Mouse (Mus musculus) G1E (cell line): ENCODE measurements around the gene Pdzd2. TPM values are rescaled to one million over a fixed set of nuclear protein-coding genes. Genes with fewer than 3 reads are reported as not detected.

Experiments used
- ATAC-seq: 2 replicates; pipeline ENCODE4 v1.8.0; 2016; ENCODE audit warnings: mild to moderate bottlenecking; ENCODE audit not compliant: insufficient number of reproducible peaks, poor library complexity, low FRiP score, severe bottlenecking; ENCODE audit errors: extremely low read depth
- DNase-seq: peaks from one replicate; pipeline ENCODE4 v3.0.0; 2012; ENCODE audit warnings: low spot score
- H3K27me3 ChIP-seq: 2 replicates; pipeline ENCODE4 v1.6.1; 2012; ENCODE audit warnings: mild to moderate bottlenecking, low read length, inconsistent platforms; ENCODE audit not compliant: insufficient read depth
- H3K36me3 ChIP-seq: replicated peaks from 2 replicates; pipeline ENCODE3; 2012; ENCODE audit warnings: mild to moderate bottlenecking, inconsistent platforms
- H3K4me1 ChIP-seq: 2 replicates; pipeline ENCODE4 v1.6.1; 2012; ENCODE audit warnings: low read depth, low read length, inconsistent platforms, mixed read lengths; ENCODE audit not compliant: insufficient read depth
- H3K4me3 ChIP-seq: 2 replicates; pipeline ENCODE4 v1.5.1; 2012; ENCODE audit warnings: low read depth, mild to moderate bottlenecking, inconsistent platforms, low read length, moderate library complexity, mixed read lengths
- H3K9me3 ChIP-seq: replicated peaks from 2 replicates; pipeline ENCODE4 v1.6.1; 2012; ENCODE audit warnings: inconsistent platforms
- CTCF ChIP-seq: IDR thresholded peaks from 2 replicates; pipeline ENCODE4 v1.5.1; 2012; ENCODE audit warnings: low read depth, low read length, inconsistent platforms, mixed read lengths
- GATA1 ChIP-seq: IDR thresholded peaks from 2 replicates; pipeline ENCODE4 v1.6.1; 2012; ENCODE audit warnings: borderline replicate concordance, low read length, inconsistent platforms, mixed read lengths
- GATA2 ChIP-seq: IDR thresholded peaks from 2 replicates; pipeline ENCODE4 v1.6.1; 2012; ENCODE audit warnings: low read depth, low read length, inconsistent platforms, borderline replicate concordance
- POLR2AphosphoS5 ChIP-seq: IDR thresholded peaks from 2 replicates; pipeline ENCODE4 v1.6.1; 2012; ENCODE audit warnings: low read depth, low read length, inconsistent platforms; ENCODE audit not compliant: insufficient replicate concordance
- TAL1 ChIP-seq: conservative IDR thresholded peaks from 2 replicates; pipeline ENCODE4 v1.6.1; 2012; ENCODE audit warnings: low read depth, low read length, inconsistent platforms, mixed read lengths
- polyA plus RNA-seq: library from polyadenylated mRNA; stranded (reverse); fragments of >175 nt; gene quantifications from 2 replicates; pipeline ENCODE4 v1.2.3, GENCODE M21; 2012
- total RNA-seq, 2 experiments: library from RNA; stranded (forward) in 1 of 2; stranded (reverse) in 1 of 2; fragments of 200-1000 nt in 1 of 2; fragments of >200 nt in 1 of 2; fragmentation: Nextera tagmentation in 1 of 2; gene quantifications; 2 replicates each; pipeline ENCODE4 v1.2.3; 2014 to 2017

The Pdzd2 gene
- total and polyA plus RNA-seq, 3 experiments: 0.18 to 1.8 (median 0.98) TPM

DNA sequence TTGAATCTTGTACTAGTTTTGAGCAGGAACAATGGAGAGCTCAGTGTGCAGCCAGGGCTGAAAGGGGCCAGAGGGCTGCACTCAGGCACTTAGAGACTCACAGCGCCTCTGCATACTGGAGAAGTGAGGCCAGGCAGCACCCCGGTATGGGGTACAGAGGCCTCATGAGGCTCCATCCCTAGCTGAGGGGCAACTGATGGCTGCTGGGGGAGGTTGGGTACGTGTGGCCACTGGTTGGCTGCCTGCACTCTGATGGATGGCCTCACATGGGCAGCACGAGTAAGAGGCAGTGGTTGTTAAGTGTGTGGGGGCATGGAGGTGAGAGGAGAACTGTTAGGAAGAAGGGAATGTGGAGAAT is 398.3 kb downstream of the Pdzd2 start:
- Histone ChIP-seq H3K4me3 (peak overlapping the region; percentile 66; the same call in 1 of the 2 replicates), H3K4me1 (peaks cover 69% of the 10 kb centered on the region), H3K36me3 (peaks cover 53% of the 10 kb centered on the region), H3K9me3 (no peaks in the 10 kb centered on the region), H3K27me3 (no peaks in the 10 kb centered on the region)
- peak; percentile 62 for ATAC-seq
- no peak for DNase-seq
- no peak for TF ChIP-seq GATA2
- no peak for TF ChIP-seq GATA1
- no peak for TF ChIP-seq TAL1
- no peak for TF ChIP-seq CTCF
- no peak for TF ChIP-seq POLR2AphosphoS5

DNA sequence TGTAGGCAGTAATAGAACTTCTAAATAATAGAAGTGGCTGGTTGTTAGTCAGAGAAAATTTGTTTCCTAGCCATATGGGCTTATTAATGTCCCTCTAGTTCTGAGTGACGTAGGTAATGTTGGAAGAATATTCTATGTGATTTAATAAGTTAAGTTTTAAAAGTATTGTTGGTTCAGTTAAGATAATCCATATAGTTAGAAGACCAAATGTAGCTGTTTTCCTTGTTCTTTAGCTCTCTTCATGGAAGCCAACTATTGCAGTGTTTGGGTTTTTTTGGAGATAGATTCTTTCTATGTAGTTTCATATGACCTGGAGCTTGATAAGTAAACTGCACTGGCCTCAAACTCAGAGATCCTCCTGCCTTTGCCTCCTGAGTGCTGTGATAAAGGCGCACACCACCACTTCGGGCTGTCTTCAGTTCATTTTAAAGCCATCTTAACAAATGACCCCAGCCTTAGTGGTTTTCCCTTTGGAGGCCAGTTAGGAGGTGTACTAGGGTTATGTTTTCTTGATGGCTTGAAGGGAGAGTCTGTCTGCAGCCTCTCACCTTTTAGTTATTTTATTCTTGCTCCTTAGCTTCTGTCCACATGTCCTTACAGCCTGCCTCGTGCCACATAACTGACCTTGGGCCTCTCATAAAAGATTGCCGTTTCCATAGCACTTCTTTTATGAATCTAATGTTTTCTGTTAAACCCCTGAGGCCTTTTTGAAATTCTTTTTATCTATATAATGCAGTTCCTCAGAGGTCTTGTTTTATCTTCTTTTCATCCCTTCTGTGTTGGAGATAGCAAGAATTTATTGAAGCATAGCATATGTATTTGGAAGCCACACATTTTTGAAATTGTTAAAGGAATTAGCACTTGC is 399.0 kb downstream of the Pdzd2 start:
- Histone ChIP-seq H3K4me1 (peaks cover 73% of the 10 kb centered on the region), H3K9me3 (no peaks in the 10 kb centered on the region), H3K36me3 (peaks cover 48% of the 10 kb centered on the region), H3K27me3 (no peaks in the 10 kb centered on the region), H3K4me3 (no peak overlapping the region; the same call in 1 of the 2 replicates)
- TF ChIP-seq TAL1 (peak; percentile 65), CTCF (no peak)
- peak; percentile 61 for ATAC-seq
- DNase-seq: no peak

DNA sequence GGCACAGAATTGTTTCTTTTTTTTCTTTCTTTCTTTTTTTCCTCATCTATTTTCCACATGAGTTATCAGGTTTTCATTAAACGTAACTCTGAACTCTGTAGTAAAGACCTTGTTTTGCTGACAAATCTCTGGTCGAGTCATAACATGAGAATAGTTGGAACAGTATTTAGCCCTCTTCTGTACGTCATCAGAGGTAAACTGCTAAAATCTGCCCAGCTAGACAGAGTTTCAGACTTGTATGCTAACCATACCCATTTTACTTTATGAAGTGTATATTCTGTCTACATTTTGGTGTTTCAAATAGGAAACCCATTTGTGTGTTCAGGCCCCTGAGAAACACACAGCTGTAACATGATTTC is 402.0 kb downstream of the Pdzd2 start:
- DNase-seq: no peak
- Histone ChIP-seq H3K4me1 (peaks cover 80% of the 10 kb centered on the region), H3K4me3 (no peak overlapping the region), H3K27me3 (no peaks in the 10 kb centered on the region), H3K36me3 (peaks cover 36% of the 10 kb centered on the region), H3K9me3 (no peaks in the 10 kb centered on the region)
- no peak for ATAC-seq
- no peak for TF ChIP-seq POLR2AphosphoS5
- no peak for TF ChIP-seq GATA1
- no peak for TF ChIP-seq CTCF
- TF ChIP-seq TAL1: no peak

DNA sequence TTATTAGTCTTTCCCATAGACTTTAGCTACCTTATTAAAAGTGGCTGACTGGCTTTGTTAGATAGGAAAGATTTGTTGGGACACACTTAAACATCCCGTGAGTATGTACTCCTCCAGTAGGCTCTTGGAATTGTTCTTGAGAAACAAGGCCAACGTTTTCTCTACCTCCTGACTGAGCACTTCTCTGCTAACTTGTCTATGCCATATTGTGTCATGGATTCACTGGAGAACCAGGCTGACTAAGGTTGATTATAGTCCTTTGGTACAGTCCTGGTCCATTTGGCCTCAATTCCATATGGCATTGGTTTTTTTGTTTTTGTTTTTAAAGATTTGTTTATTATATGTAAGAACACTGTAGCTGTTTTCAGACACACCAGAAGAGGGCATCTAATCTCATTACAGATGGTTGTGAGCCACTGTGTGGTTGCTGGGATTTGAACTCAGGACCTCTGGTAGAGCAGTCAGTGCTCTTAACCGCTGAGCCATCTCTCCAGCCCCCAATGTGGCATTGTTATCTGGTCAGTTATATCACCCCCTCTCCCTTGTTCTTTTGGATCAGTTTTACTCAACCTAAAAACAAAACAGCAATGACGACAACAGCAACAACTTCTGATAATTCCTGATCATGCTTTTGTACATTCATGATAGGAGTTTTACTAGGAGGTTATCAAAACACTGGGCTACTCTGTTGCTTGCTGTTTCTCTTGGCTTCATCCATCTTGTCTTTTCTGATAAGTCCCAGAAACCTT is 402.5 kb downstream of the Pdzd2 start:
- Histone ChIP-seq H3K36me3 (peaks cover 35% of the 10 kb centered on the region), H3K9me3 (no peaks in the 10 kb centered on the region), H3K27me3 (no peaks in the 10 kb centered on the region), H3K4me3 (no peak overlapping the region; the same call in 1 of the 2 replicates), H3K4me1 (peaks cover 80% of the 10 kb centered on the region)
- no peak for DNase-seq
- peak; percentile 17; the same call in 1 of the 2 replicates for ATAC-seq
- TF ChIP-seq CTCF (no peak), TAL1 (0 out of 2 replicates have a peak, but pooled peaks have one; percentile 23), GATA2 (no peak)

DNA sequence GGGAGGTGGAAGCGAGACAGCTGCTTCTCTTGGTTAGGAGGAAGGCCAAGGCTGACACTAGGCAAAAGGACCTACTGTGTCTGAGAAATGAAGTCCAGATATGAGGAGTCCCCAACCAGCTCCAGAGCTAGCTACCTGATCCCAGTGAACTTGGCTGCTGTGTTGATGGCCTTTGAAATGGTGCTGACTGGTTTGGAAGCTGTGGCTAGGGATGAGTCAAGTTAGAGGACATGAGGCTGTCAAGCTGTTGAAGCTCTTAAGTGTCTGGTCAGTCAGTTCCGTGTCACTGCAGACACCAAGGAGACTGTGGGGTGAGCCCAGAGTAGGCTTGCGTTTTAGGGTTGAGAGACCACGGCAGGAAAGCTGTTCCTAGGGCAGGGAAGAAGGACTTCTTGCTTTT is 405.3 kb downstream of the Pdzd2 start:
- H3K9me3 ChIP-seq: no peaks in the 10 kb centered on the region
- H3K27me3 ChIP-seq: no peaks in the 10 kb centered on the region
- H3K36me3 ChIP-seq: peaks cover 42% of the 10 kb centered on the region
- TF ChIP-seq CTCF: no peak
- TF ChIP-seq GATA2: no peak
- TF ChIP-seq TAL1: no peak
- peaks cover 83% of the 10 kb centered on the region for H3K4me1 ChIP-seq
- H3K4me3 ChIP-seq: no peak overlapping the region
- no peak for ATAC-seq
- DNase-seq: no peak

DNA sequence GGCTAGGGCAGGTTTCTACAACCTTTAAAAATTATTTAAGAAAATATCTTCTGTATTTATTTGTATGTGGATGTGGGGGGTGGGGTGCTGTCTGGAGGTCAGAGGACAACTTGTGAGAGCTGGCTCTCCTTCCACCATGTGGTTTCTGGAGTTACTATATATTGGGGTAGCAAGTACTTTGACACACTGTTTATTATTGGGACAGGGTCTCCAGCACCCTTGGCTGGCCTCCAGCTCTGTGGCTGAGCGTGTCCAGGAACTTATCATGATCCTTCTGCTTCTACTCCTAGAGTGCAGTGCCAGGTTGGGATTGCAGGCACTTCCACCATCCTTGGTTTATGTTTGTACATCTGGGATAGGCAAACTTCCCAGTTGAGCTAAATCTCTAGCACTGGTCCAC is 408.4 kb downstream of the Pdzd2 start:
- H3K9me3 ChIP-seq: no peaks in the 10 kb centered on the region
- DNase-seq: no peak
- H3K36me3 ChIP-seq: peaks cover 58% of the 10 kb centered on the region
- H3K4me1 ChIP-seq: peaks cover 72% of the 10 kb centered on the region
- TF ChIP-seq GATA2 (no peak), GATA1 (no peak), TAL1 (no peak), POLR2AphosphoS5 (no peak), CTCF (no peak)
- H3K4me3 ChIP-seq: no peak overlapping the region
- no peak for ATAC-seq
- H3K27me3 ChIP-seq: no peaks in the 10 kb centered on the region
